Mouse (Mus musculus): ENCODE results near the gene Vmac.
A peak's percentile ranks its signal among the peaks of the same experiment; 100 is the strongest.

Vmac gene

DNA sequence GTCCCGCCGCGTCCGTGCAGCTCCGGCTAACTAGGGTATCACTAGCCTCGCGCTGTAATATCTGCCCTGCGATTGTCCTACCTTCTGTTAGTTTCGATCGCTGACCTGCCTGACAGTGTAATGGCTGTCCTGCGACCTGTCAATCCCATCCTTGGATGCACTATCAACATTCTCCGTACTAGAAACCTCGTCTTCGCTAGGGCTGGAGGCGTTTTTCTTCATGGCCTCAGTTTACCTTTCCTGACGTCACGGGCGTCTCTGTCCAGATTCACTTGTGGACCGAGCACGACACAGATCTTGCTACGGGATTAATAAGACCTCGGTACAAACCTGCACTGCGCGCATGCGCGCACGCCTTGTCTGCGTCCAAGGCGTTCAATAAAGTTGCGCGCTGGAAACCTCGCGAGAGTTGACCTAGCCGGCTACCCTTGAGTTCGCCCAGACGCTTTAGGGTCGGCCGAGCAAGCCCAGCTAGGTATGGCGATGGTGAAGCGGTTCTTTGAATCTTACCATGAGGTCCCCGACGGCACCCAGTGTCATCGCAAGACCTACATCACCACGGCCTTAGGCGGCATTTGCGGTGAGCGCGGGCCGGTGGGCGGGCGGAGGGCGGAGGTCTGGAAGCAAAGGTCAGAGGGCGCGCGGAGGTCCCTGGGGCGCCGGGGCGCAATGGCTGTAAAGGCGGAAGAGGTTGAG is at the start of gene Vmac, which contains the start of gene Ndufa11:
Vmac (minus strand) TSS at position 660 of the 696 bp plus-strand sequence.
Ndufa11 (plus strand) TSS at position 405 of the 696 bp plus-strand sequence.
- DNase-seq (ENCODE audit: extremely low spot score), result peak; percentile 96

DNA sequence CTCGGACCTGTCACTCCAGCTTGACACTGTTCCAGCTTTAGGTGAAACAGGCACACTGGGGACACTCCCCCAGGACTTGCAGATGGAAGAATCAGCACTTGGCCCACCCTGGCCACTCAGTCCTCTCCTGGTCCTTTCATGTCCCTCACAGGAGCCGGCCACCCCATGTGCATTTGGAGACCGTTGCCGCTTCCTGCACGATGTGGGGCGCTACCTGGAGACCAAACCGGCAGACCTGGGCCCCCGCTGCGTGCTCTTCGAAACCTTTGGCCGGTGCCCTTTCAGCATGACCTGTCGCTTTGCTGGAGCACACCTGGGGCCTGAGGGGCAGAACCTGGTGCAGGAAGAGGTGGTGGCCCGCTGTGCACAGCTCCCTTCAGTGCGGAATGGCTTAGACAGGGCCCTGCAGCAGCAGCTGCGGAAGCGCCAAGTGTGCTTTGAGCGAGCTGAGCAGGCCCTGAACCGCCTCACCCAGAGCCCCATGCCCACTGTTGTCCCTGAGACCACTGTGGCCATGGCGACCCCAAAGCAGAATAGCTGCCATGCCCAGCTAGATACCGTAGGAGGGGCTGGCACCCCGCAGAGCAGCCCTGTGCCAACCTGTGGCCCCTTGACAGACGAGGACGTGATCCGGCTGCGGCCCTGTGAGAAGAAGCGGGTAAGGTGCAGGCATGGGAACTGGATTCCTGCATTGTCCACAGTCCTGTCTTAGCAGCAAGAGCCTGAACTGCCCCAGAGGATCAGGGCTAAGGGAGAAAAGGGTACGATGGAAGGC is 49.0 kb upstream of the Vmac start:
- no peak for DNase-seq (ENCODE audit: extremely low spot score)

DNA sequence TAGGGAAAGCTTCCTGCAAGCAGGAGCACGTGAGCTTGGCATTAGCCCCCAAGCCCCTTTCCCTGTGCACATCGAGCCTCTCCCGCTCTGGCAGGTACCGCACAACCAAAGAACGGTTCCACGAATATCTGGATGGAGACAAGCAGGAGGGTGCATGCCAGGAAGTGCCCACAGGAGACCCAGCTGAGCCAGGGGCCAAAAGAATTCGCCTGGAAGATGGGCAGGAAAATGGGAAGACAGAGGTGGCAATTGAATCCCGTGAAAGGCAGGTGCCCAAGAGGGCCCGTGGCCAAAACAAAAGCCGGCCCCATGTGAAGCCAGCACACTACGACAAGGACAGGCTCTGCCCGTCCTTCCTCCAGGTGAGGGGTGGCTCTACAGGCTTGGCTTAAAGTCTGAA is 47.6 kb upstream of the Vmac start:
- DNase-seq (ENCODE audit: extremely low spot score), result no peak

DNA sequence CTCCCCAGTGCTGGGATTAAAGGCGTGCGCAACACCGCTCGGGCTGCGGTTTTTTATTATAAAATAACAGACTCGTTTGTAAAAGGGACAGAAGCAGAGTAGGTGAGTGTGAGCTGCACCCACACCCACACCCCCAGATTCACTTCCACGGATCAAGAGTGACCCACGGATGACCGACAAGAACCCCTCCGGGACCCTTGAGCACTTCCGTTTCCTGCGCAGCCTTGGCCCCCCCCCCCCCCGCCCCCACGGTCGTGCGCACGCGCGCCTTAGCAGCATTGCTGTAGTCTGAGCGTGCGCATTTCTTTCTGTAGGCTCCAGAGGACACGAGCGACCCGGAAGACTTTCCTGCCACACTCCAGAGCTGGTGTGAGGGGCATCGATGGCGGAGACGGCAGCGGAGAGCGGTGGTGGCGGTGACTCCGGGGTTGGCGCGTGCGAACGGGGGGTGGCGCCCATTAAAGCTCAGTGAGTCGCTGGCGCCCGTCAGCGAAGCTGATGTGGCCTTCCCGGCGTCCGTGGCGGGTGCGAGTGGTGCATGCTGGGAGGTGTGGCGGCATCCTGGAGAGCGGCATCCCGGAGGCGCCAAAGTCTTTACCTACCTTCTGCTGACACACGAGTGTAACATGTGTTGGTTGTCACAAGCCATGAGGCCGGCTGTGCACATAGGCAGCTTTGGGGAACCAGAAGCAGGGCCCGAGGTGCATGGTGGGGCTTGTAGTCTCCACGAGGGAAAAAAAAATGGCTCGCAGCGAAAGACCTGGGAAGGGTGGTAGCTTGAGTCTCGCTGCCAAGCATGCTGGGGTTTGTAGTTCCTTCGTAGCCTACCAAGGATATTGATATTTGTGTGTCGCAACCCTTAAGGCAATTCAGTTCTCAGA is 46.9 kb upstream of the Vmac start, which contains the start of gene Dus3l:
Dus3l (plus strand) TSS at position 284 of the 881 bp plus-strand sequence.
- peak; percentile 93 for DNase-seq (ENCODE audit: extremely low spot score)

DNA sequence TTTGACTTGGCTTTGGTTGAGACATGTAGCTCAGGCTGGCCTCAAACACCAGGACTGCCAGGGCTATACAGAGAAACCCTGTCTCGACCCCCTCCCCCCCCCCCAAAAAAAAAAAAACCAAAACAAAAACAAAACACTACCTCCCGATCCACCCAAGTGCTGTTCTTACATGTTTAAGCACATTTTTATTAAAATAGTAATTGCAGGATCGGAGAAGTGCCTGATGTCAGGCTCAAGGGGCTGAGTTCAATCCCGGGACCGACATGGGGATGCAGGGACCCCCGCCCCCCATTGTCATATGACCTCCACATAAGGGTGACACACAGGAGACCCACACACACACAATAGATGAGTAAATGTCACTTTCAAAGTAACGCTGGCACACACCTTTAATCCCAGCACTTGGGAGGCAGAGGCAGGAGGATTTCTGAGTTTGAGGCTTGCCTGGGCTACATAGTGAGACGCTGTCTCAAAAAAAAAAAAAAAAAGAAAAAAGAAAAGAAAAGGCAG is 46.0 kb upstream of the Vmac start:
- DNase-seq (ENCODE audit: extremely low spot score), result no peak

DNA sequence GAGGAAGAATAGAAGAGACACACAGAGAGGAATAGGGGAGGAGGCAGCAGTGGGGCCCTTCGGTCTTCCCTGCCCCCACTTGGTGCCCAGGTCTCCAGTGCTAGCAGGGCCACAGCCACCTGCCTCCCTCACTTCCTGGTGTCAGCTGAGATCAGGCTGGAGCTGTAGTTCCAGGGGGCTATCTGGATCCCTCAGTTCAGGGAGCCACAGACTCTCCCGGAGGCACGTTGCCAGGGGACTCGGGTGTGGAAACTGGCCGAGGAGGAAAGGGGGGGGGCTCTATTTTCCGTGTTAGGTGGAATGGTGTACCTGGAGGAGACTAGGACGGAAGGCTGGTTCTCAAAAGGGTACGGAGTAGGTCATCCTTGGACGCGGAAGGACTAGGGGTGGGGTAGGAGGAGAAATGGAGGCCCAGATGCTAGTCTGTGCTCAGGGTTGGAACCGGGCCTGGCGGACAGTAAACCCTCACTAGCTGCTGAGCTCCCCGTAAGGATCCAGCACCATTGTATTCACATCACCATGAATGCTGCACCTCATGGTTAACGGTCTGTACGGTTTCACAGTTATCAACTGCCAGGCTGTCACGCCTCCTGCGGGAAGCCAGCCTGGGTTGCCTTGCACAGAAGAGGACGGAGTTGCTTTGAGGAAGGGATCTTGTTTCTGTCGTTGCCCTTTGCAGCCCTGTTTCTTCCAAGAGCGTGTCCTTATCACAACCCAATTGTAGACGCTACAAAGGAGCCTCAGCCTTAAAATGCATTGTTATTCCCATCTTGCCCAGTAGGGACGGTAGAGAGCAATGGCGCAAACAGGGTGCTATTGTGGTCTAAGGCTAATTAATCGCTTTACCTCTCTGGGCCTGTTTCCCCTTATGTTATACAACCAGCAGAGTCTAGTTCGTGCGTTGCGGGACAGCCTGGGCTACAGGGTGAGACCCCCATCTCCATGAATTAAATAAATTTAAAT is 45.2 kb upstream of the Vmac start:
- peak; percentile 72 for DNase-seq (ENCODE audit: extremely low spot score)

DNA sequence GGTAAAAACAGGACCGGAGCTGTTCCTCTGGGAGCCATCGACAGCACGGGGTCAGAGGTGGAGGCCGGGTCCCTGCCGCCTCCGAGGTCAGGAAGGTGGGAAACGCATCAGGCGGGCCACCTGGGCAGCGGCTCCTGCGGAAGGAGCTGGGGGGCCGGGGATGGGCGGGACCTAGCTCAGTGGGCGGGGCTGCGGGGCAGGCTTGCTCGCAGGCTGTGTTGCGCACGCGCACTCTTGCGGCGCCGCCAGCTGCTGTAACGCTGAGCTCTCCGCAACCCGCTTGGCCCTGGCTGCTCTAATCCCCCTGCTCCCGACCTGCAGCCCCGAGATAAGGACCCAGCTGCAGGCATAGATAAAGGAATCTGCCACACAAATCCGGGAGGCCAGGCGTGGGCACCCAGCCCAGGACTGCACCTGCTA is 44.2 kb upstream of the Vmac start:
- peak; percentile 90 for DNase-seq (ENCODE audit: extremely low spot score)

DNA sequence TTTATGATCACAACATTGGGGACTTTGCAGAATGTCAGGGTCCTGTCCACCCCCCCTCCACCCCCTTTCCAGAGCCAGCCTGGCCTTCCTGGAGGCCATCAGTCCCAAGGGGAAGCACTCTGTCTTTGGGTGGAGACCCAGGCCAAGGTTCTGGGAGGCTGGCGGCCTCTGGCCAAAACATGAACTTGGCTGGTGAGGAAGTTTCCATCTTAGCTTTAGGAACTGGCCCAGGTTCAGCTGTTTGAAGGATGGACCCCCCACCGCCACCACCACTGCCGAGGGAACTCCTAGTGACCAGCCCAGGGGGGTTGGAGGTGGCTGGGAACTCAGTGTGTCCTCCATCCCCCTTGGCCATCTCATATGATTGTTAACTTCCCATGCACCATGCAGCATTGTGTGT is 43.3 kb upstream of the Vmac start:
- DNase-seq (ENCODE audit: extremely low spot score), result no peak

DNA sequence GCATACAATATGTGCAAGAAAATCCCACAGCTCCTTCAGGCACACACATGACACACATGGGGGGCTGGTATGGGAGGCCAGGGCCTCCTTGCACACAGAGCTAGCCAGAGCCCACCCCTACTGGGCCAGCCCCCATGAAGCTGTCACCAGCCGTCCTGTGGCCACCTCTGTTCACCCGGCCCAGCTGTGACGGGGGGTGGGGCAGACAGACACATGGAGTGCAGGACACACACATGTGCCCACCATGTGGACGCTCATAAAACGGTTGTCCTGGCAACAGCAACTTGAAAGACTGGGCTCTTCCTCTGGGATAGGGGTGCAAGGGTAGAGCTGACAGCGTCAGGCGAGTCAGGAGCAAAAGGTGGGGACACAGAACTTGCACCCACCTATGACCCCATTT is 41.4 kb upstream of the Vmac start:
- no peak for DNase-seq (ENCODE audit: extremely low spot score)

DNA sequence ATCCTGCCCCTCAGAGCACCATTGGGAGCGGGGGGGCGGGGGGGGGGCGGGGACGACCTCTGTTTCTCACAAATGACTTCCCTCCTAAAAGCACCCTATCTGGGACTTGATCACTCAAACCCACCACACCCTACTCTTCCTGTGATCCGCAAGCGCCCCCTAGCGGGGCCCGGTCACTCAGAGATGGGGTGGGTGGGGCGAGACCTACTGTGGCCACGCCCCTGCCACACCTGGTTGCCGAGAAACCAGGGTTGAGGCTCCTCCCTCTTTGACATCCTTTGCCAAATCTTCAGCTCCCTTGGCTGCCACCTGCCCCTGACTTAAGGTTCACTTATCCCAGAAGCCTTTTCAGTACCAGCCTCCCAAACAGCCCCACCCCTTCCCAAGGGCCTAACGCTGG is 40.3 kb upstream of the Vmac start:
- DNase-seq (ENCODE audit: extremely low spot score), result peak; percentile 73

DNA sequence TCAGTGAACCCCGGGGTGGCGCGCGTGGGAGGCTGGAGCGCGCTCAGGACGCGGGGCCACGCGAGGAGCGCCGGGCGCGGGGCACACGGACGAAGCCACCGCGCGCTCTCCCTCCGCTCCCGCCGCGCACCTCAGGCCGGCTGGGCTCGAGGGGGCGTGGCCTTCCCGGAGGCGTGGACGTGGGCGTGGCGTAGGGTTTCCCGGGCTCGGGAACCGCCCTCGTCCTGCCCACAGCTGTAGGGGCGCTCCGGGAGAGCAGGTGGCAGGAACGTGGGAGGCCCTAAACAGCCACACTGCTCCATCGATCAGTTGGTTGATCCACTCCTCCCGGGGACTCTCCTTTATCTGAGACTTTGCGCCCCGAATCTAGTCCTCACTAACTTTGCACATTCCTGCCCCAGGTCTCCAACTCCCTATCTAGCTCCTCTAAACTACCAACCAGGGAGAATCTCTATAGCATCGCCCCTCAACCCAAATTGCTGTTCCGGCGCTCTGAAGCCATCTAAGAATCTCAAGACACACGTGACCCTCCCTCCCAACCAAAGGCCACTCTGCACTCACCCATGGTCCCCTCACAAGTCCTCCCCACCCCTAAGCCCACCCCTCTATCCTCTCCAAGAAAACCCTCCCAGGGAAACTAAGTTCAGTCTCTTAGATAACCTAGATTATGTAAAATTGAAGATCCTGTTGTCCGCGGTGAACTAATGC is 39.7 kb upstream of the Vmac start, which contains the start of gene Nrtn:
Nrtn (minus strand) TSS at position 115 of the 708 bp plus-strand sequence.
- DNase-seq (ENCODE audit: extremely low spot score), result peak; percentile 87

DNA sequence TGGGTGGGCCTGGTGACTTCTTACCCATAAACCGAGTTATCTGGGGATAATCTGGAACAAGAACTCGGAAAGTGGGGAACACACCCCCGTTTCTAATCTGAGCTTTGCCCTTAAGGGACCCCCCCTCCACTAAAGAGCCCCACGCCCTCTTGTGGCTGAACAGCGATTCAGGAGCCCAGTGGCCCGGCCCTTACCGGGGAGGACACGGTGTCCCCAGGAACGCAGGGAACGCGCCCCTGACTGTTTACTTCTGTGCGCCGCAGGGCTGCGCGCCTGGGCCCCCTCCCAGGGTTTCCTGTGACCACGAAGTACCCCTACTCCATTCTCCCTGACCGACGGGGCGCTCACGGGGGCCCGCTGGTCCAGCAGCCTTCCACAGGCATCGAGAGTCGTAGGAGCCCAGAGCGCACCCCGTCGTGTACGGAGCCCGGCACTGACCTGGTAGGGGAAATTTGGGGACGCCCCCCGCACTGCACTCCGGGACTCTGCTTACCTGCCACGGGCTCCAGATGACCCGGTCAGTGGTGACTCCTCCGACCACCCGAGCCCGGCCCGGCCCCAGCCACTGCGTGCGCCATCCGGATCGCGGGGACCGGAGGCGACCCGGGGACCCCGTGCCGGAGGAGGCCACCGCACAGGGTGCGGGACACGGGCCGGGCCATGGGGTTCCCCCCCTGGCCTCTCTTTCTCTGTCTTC is 39.0 kb upstream of the Vmac start:
- no peak for DNase-seq (ENCODE audit: extremely low spot score)

DNA sequence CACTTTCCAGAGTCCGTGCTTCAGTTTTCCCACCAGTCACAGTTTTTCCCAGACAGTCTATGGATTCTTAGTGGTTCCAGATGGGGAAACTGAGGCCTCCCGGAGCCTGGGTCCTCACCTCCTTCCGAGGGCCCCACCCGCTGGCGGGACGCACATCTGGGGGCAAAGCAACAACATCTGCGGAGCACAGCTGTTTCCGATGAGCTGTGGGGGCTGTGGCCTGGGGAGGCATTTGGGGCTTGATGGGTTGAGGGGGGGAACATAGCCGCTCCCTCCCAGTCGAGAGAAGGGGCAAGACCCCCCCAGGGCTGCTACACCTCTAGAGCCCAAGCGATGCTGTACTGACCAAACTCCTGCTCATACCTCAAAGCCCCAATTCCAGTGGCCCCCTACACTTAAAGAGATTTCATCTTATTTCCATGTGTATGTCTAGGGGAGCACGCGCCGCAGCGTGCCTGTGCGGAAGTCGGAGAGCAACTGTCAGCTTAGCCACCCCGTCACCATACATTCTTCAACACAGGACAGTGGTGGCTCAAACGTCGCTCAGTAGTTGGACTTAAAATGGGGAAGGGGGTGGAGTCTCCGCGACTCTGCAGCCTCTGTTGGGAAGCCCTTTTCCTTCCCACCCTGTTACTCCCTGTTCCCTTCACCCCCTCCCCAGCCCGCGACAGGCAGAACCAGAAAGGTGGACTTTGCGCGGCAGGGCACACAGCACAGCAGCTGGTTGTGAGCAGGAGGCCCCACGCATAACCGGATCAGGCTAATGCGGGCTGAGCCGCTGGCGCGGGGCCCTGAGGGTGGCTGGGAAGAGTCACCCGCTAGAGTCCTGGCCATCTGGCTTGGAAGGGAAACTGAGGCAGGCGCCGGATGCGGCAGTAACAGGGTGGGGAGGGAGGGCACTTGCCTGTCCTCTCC is 36.7 kb upstream of the Vmac start:
- no peak for DNase-seq (ENCODE audit: extremely low spot score)

DNA sequence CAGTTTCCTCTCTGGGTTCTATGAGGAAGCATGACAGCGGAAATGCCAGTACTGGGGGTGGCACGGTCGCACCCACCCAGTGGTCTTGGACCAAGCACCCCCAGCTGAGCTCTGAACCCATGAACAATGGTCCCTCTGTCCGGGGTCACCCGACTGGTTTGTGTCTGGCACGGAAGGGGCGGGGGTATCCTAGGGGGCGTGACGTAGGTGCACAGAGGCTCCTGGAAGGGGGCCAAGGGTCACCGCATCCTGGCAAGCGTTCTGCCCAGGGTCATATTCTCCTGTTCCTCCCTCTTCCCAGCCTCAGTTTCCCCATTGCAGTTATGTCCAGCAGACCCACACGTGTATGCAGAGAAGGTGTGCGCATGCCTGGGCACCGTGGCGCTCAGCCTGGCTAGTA is 35.6 kb upstream of the Vmac start:
- DNase-seq (ENCODE audit: extremely low spot score), result no peak

DNA sequence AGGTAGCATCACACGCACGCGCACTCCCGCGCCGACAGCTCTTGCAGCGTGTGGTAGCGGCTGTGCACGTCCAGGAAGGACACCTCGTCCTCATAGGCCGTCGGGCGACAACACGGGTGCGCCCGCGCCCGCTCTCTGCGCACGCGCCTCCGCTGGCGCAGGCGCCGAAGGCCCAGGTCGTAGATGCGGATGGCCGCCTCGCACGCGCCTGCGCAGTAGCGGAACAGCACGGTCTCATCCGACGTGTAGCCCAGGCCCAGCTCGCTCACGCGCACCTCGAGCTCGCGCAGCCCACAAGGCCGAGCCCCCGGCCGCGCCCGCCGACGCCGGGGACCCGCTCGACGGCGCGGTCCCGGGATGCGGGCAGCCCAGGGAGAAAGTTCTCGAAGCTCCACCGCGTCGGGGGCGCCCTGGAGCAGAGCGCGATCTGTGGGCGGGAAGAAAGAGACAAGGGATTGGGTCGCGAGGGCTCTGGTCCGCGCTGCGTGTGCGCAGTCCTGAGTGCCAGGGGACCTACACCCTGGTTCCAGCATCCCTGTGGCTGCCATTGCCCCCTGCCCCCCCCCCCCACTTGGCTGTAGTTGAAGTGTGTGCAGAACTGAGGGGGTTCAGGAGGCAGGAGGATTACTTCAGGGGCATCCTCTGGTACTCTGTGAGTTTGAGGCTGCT is 33.7 kb upstream of the Vmac start:
- DNase-seq (ENCODE audit: extremely low spot score), result peak; percentile 66

DNA sequence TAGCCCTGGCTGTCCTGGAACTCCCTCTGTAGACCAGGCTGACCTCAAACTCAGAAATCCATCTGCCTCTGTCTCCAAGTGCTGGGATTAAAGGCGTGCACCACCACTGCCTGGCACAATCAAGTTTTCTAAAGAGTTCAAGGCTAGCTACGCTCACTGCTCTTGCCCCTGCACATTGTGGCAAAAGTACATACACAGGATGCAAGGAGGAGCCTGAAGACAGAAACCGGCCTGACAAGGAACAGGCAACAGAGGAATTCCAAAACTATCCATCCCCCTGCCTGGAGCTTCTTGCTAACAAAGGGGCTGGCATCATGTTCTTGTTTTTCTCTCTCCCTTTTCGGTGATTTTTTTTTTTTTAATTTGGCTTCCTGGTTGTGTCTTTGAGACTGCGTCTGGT is 26.4 kb upstream of the Vmac start:
- DNase-seq (ENCODE audit: extremely low spot score), result no peak

DNA sequence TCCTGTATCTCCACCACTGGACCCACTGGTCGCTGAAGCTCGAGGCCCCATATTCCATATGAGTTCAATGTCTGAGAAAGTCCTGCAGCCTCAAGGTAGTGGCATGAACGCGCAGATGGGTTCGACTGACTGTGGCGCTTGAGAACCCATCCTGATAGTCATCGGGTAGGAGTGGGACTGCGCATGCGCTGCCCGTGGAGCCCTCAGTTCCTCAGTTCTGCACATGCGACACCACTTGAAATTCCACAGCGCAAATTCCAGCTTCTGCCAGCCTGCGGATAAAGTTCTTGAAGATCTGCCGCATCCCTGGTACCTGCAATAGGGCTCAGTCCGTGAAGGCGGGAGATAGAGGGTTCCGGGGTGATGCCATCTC is 23.0 kb upstream of the Vmac start:
- no peak for DNase-seq (ENCODE audit: extremely low spot score)

Data from embryo, embryonic 9.5 days (tissue).